Mouse (Mus musculus) liver, postnatal 0 days (tissue): ENCODE data around the gene Ttc26. TPM values are rescaled to one million over a fixed set of nuclear protein-coding genes. Genes with fewer than 3 reads are reported as not detected.
A peak's percentile ranks its signal among the peaks of the same experiment; 100 is the strongest.

Experiments used
- ATAC-seq: fragments of 200-750 bp; cut with Nextera tagmentation; 2 replicates; pipeline ENCODE4 v1.8.0; 2017; ENCODE audit warnings: mild to moderate bottlenecking, moderate library complexity
- DNase-seq: peaks from one replicate; pipeline ENCODE4 v3.0.0-alpha.2; 2016
- H3K27ac ChIP-seq: fragments of 300-500 bp; sonication (generic); 2 replicates; pipeline ENCODE4 v1.5.1; 2014; ENCODE audit warnings: antibody characterized with exemption, moderate library complexity, mild to moderate bottlenecking, low read depth
- H3K27me3 ChIP-seq: fragments of 300-500 bp; sonication (generic); 2 replicates; pipeline ENCODE4 v1.6.1; 2014; ENCODE audit warnings: low read length, control low read depth, mixed read lengths; ENCODE audit not compliant: insufficient read depth
- H3K36me3 ChIP-seq: fragments of 300-500 bp; sonication (generic); replicated peaks from 2 replicates; pipeline ENCODE4 v1.6.1; 2014; ENCODE audit warnings: mild to moderate bottlenecking, control low read depth, low read length, moderate library complexity, mixed read lengths; ENCODE audit not compliant: insufficient read depth
- H3K4me1 ChIP-seq: fragments of 300-500 bp; sonication (generic); 2 replicates; pipeline ENCODE4 v1.6.1; 2014; ENCODE audit warnings: antibody characterized with exemption, mild to moderate bottlenecking, control low read depth; ENCODE audit not compliant: insufficient read depth
- H3K4me2 ChIP-seq: fragments of 300-500 bp; sonication (generic); 2 replicates; pipeline ENCODE4 v1.6.1; 2014; ENCODE audit warnings: low read depth, mild to moderate bottlenecking, low read length, moderate library complexity, mixed read lengths
- H3K4me3 ChIP-seq: fragments of 300-500 bp; sonication (generic); 2 replicates; pipeline ENCODE4 v1.5.1; 2014; ENCODE audit warnings: low read depth, low read length
- H3K9ac ChIP-seq: fragments of 300-500 bp; sonication (generic); replicated peaks from 2 replicates; pipeline ENCODE4 v1.6.1; 2014; ENCODE audit warnings: mild to moderate bottlenecking, moderate library complexity
- H3K9me3 ChIP-seq: fragments of 300-500 bp; sonication (generic); 2 replicates; pipeline ENCODE4 v1.6.1; 2016; ENCODE audit warnings: mild to moderate bottlenecking, control low read depth, low read length, mixed read lengths
- CTCF ChIP-seq: sonication (generic); IDR thresholded peaks from 2 replicates; pipeline ENCODE4 v1.5.1; 2016; ENCODE audit warnings: antibody characterized with exemption, low read depth
- EP300 ChIP-seq: IDR thresholded peaks from 2 replicates; pipeline ENCODE4 v1.6.1; 2016; ENCODE audit warnings: antibody characterized with exemption, low read depth, mild to moderate bottlenecking
- WGBS: fragments of 180-500 bp; shearing (Covaris S2); extraction: QIAGEN DNeasy Blood & Tissue Kit; methylation state at CpG from one replicate; pipeline ENCODE4 v1.1.7; 2014; ENCODE audit not compliant: insufficient replicate concordance; 5-methylcytosine and 5-hydroxymethylcytosine counted together
- polyA plus RNA-seq: library from polyadenylated mRNA; unstranded; fragments of >200 nt; fragmentation: Nextera tagmentation; extraction: Ambion mirVana; gene quantifications from 2 replicates; pipeline ENCODE4 v1.2.1, GENCODE M21; 2015

Ttc26 gene
- polyA plus RNA-seq, result 0.11 and 0.16 TPM in 2 replicates

GRCm38 (mm10) chr6:38381129-38381771, at the start of gene Ttc26:
Gene Ttc26, plus strand, starts transcription at chr6:38381469.
- peak; percentile 57; the same call in 1 of the 2 replicates for TF ChIP-seq EP300
- no peak for TF ChIP-seq CTCF
- WGBS, result 0% methylated on average over 26 of the region's 26 CpGs
- DNase-seq (peak; percentile 91), ATAC-seq (peak; percentile 97)
- peak within 1 kb of the TSS; percentile 73 for H3K27ac ChIP-seq
- H3K36me3 ChIP-seq, result no peaks in the 10 kb centered on the region
- H3K9me3 ChIP-seq, result no peaks in the 10 kb centered on the region
- peaks cover 11% of the 10 kb centered on the region for H3K4me1 ChIP-seq
- peak within 1 kb of the TSS; percentile 60 for H3K4me3 ChIP-seq
- peak within 1 kb of the TSS; percentile 90 for H3K4me2 ChIP-seq
- H3K27me3 ChIP-seq, result no peaks in the 10 kb centered on the region
- peak within 1 kb of the TSS; percentile 72 for H3K9ac ChIP-seq

GRCm38 (mm10) chr6:38335264-38335663, 46.0 kb upstream of the Ttc26 start:
- Histone ChIP-seq H3K27me3 (no peaks in the 10 kb centered on the region), H3K4me3 (no peak overlapping the region), H3K36me3 (peaks cover 88% of the 10 kb centered on the region), H3K9ac (no peak overlapping the region), H3K27ac (peak overlapping the region; percentile 49), H3K4me1 (peaks cover 16% of the 10 kb centered on the region), H3K4me2 (0 out of 2 replicates have a peak overlapping the region, but pooled peaks have one; percentile 31), H3K9me3 (no peaks in the 10 kb centered on the region)
- no peak for TF ChIP-seq CTCF
- no peak for TF ChIP-seq EP300
- ATAC-seq (peak; percentile 50), DNase-seq (no peak)
- 63% methylated on average over 6 of the region's 6 CpGs for WGBS

GRCm38 (mm10) chr6:38337166-38337705, 44.0 kb upstream of the Ttc26 start:
- no peaks in the 10 kb centered on the region for H3K27me3 ChIP-seq
- H3K4me2 ChIP-seq, result no peak overlapping the region
- TF ChIP-seq CTCF (peak; percentile 55), EP300 (no peak)
- H3K4me3 ChIP-seq, result no peak overlapping the region
- H3K9me3 ChIP-seq, result no peaks in the 10 kb centered on the region
- H3K9ac ChIP-seq, result no peak overlapping the region
- DNase-seq, result no peak
- H3K4me1 ChIP-seq, result peaks cover 26% of the 10 kb centered on the region
- 85% methylated on average over 4 of the region's 4 CpGs for WGBS
- peaks cover 73% of the 10 kb centered on the region for H3K36me3 ChIP-seq
- H3K27ac ChIP-seq, result no peak overlapping the region
- ATAC-seq, result no peak

GRCm38 (mm10) chr6:38337951-38338350, 43.3 kb upstream of the Ttc26 start:
- ATAC-seq, result peak; percentile 66
- H3K36me3 ChIP-seq, result peaks cover 66% of the 10 kb centered on the region
- H3K4me2 ChIP-seq, result no peak overlapping the region
- WGBS, result 65% methylated on average over 6 of the region's 6 CpGs
- H3K4me1 ChIP-seq, result peaks cover 27% of the 10 kb centered on the region
- no peaks in the 10 kb centered on the region for H3K9me3 ChIP-seq
- H3K4me3 ChIP-seq, result no peak overlapping the region
- peak; percentile 38 for DNase-seq
- no peak overlapping the region for H3K9ac ChIP-seq
- H3K27ac ChIP-seq, result peak overlapping the region; percentile 67
- H3K27me3 ChIP-seq, result no peaks in the 10 kb centered on the region
- TF ChIP-seq CTCF (no peak), EP300 (peak; percentile 41; the same call in 1 of the 2 replicates)

- Histone ChIP-seq H3K4me2 (peak overlapping the region; percentile 4; the same call in 1 of the 2 replicates), H3K4me1 (peaks cover 39% of the 10 kb centered on the region), H3K9ac (no peak overlapping the region), H3K36me3 (peaks cover 55% of the 10 kb centered on the region), H3K27me3 (no peaks in the 10 kb centered on the region), H3K4me3 (no peak overlapping the region), H3K27ac (0 out of 2 replicates have a peak overlapping the region, but pooled peaks have one; percentile 1), H3K9me3 (no peaks in the 10 kb centered on the region)
- TF ChIP-seq EP300 (no peak), CTCF (no peak)
- DNase-seq (no peak), ATAC-seq (no peak)
- 78% methylated on average over 2 of the region's 2 CpGs for WGBS
Measured at GRCm38 (mm10) chr6:38339078-38339477, 42.2 kb upstream of the Ttc26 start.

- Histone ChIP-seq H3K4me1 (peaks cover 54% of the 10 kb centered on the region), H3K36me3 (peaks cover 33% of the 10 kb centered on the region), H3K27me3 (no peaks in the 10 kb centered on the region), H3K9me3 (no peaks in the 10 kb centered on the region), H3K4me3 (peak overlapping the region; percentile 36), H3K27ac (peak overlapping the region; percentile 97), H3K9ac (peak overlapping the region; percentile 64), H3K4me2 (peak overlapping the region; percentile 72)
- peak; percentile 75 for DNase-seq
- 13% methylated on average over 11 of the region's 11 CpGs for WGBS
- TF ChIP-seq EP300 (peak; percentile 96), CTCF (no peak)
- peak; percentile 86 for ATAC-seq
Measured at GRCm38 (mm10) chr6:38341751-38342665, 39.3 kb upstream of the Ttc26 start.
